Mouse (Mus musculus) spleen, adult 18-20 months (tissue): ENCODE measurements around the gene Tpst1.
A peak's percentile ranks its signal among the peaks of the same experiment; 100 is the strongest.
"Not testable (repeated sequence)": the region's sequence is repeated elsewhere in the genome, so short reads cannot be mapped to it uniquely, and the experiment has no call there.

Source experiments
- DNase-seq, 2 experiments: peaks; one replicate each; pipeline ENCODE4 v3.0.0; 2022; ENCODE audit warnings: mixed read lengths in 2 of 2

Gene Tpst1

GRCm38 (mm10) chr5:130073026-130073425 lies at the start of gene Tpst1:
Gene Tpst1 (plus strand): TSS chr5:130073326.
- DNase-seq, result no peak

- DNase-seq, result peak; percentile 69 to 70
Measured at GRCm38 (mm10) chr5:130023767-130024539, 49.2 kb upstream of the Tpst1 start.

GRCm38 (mm10) chr5:130027134-130027533 lies 46.0 kb upstream of the Tpst1 start:
- no peak for DNase-seq

GRCm38 (mm10) chr5:130027696-130028095 lies 45.4 kb upstream of the Tpst1 start:
- no peak for DNase-seq

GRCm38 (mm10) chr5:130029142-130029897 lies 43.8 kb upstream of the Tpst1 start, which contains the start of the genes Asl and Crcp:
Gene Asl (minus strand): TSS chr5:130029247.
Gene Crcp (plus strand): TSS chr5:130029290.
- DNase-seq, result peak; percentile 70 to 90

- DNase-seq, result no peak
Measured at GRCm38 (mm10) chr5:130031410-130032390, 41.4 kb upstream of the Tpst1 start.

GRCm38 (mm10) chr5:130033869-130034268 lies 39.3 kb upstream of the Tpst1 start:
- DNase-seq, result no peak

GRCm38 (mm10) chr5:130036300-130036699 lies 36.8 kb upstream of the Tpst1 start:
- not testable (repeated sequence) for DNase-seq

- peak; percentile 16 to 56 for DNase-seq
Measured at GRCm38 (mm10) chr5:130037752-130038455, 35.2 kb upstream of the Tpst1 start.

GRCm38 (mm10) chr5:130040797-130041196 lies 32.3 kb upstream of the Tpst1 start:
- DNase-seq, result no peak

- DNase-seq, result no peak
Measured at GRCm38 (mm10) chr5:130041262-130041661, 31.9 kb upstream of the Tpst1 start.

- no peak for DNase-seq
Measured at GRCm38 (mm10) chr5:130043741-130044140, 29.4 kb upstream of the Tpst1 start.

- no peak for DNase-seq
Measured at GRCm38 (mm10) chr5:130044201-130044695, 28.9 kb upstream of the Tpst1 start.

GRCm38 (mm10) chr5:130046100-130046499 lies 27.0 kb upstream of the Tpst1 start:
- DNase-seq, result no peak

- no peak for DNase-seq
Measured at GRCm38 (mm10) chr5:130046589-130046988, 26.5 kb upstream of the Tpst1 start.

- DNase-seq, result no peak
Measured at GRCm38 (mm10) chr5:130047013-130047412, 26.1 kb upstream of the Tpst1 start.

- DNase-seq, result no peak
Measured at GRCm38 (mm10) chr5:130048786-130049520, 24.2 kb upstream of the Tpst1 start.

GRCm38 (mm10) chr5:130050416-130050815 lies 22.7 kb upstream of the Tpst1 start:
- no peak for DNase-seq

GRCm38 (mm10) chr5:130051073-130051860 lies 21.9 kb upstream of the Tpst1 start:
- no peak for DNase-seq

GRCm38 (mm10) chr5:130052510-130052909 lies 20.6 kb upstream of the Tpst1 start:
- DNase-seq, result no peak
